Mouse (Mus musculus): ENCODE data around the gene Mbnl2.

The Mbnl2 gene

GRCm38 (mm10) chr14:120271096-120271495 is 4.4 kb upstream of the Mbnl2 start:
- no peak for ATAC-seq (ENCODE audit: insufficient number of reproducible peaks, low FRiP score, low TSS enrichment)

- no peak for ATAC-seq (ENCODE audit: insufficient number of reproducible peaks, low FRiP score, low TSS enrichment)
Observed at GRCm38 (mm10) chr14:120273766-120274165, 1.7 kb upstream of the Mbnl2 start.

- no peak for ATAC-seq (ENCODE audit: insufficient number of reproducible peaks, low FRiP score, low TSS enrichment)
Observed at GRCm38 (mm10) chr14:120274746-120275145, 723 bp upstream of the Mbnl2 start.

- ATAC-seq (ENCODE audit: insufficient number of reproducible peaks, low FRiP score, low TSS enrichment), result no peak
Observed at GRCm38 (mm10) chr14:120276343-120277080, 1.0 kb downstream of the Mbnl2 start.

GRCm38 (mm10) chr14:120277081-120277656 is 1.7 kb downstream of the Mbnl2 start:
- no peak for ATAC-seq (ENCODE audit: insufficient number of reproducible peaks, low FRiP score, low TSS enrichment)

GRCm38 (mm10) chr14:120278290-120279244 is 3.1 kb downstream of the Mbnl2 start:
- no peak for ATAC-seq (ENCODE audit: insufficient number of reproducible peaks, low FRiP score, low TSS enrichment)

GRCm38 (mm10) chr14:120280136-120280535 is 4.7 kb downstream of the Mbnl2 start:
- ATAC-seq (ENCODE audit: insufficient number of reproducible peaks, low FRiP score, low TSS enrichment), result no peak

- ATAC-seq (ENCODE audit: insufficient number of reproducible peaks, low FRiP score, low TSS enrichment), result no peak
Observed at GRCm38 (mm10) chr14:120283787-120284186, 8.3 kb downstream of the Mbnl2 start.

GRCm38 (mm10) chr14:120284504-120284903 is 9.0 kb downstream of the Mbnl2 start:
- no peak for ATAC-seq (ENCODE audit: insufficient number of reproducible peaks, low FRiP score, low TSS enrichment)

GRCm38 (mm10) chr14:120287121-120287986 is 11.9 kb downstream of the Mbnl2 start:
- ATAC-seq (ENCODE audit: insufficient number of reproducible peaks, low FRiP score, low TSS enrichment), result no peak

- no peak for ATAC-seq (ENCODE audit: insufficient number of reproducible peaks, low FRiP score, low TSS enrichment)
Observed at GRCm38 (mm10) chr14:120287987-120288275, 12.5 kb downstream of the Mbnl2 start.

- ATAC-seq (ENCODE audit: insufficient number of reproducible peaks, low FRiP score, low TSS enrichment), result no peak
Observed at GRCm38 (mm10) chr14:120288378-120289002, 13.0 kb downstream of the Mbnl2 start.

- no peak for ATAC-seq (ENCODE audit: insufficient number of reproducible peaks, low FRiP score, low TSS enrichment)
Observed at GRCm38 (mm10) chr14:120289065-120289464, 13.6 kb downstream of the Mbnl2 start.

GRCm38 (mm10) chr14:120289528-120289927 is 14.1 kb downstream of the Mbnl2 start:
- no peak for ATAC-seq (ENCODE audit: insufficient number of reproducible peaks, low FRiP score, low TSS enrichment)

- no peak for ATAC-seq (ENCODE audit: insufficient number of reproducible peaks, low FRiP score, low TSS enrichment)
Observed at GRCm38 (mm10) chr14:120291226-120291757, 15.8 kb downstream of the Mbnl2 start.

- ATAC-seq (ENCODE audit: insufficient number of reproducible peaks, low FRiP score, low TSS enrichment), result no peak
Observed at GRCm38 (mm10) chr14:120292133-120292532, 16.7 kb downstream of the Mbnl2 start.

- ATAC-seq (ENCODE audit: insufficient number of reproducible peaks, low FRiP score, low TSS enrichment), result no peak
Observed at GRCm38 (mm10) chr14:120292617-120293195, 17.2 kb downstream of the Mbnl2 start.

GRCm38 (mm10) chr14:120294480-120294879 is 19.0 kb downstream of the Mbnl2 start:
- ATAC-seq (ENCODE audit: insufficient number of reproducible peaks, low FRiP score, low TSS enrichment), result no peak
